Mouse (Mus musculus) bone marrow macrophage, adult 2 months (primary cell): ENCODE measurements around the gene Ss18l1.

ENCODE experiments used
- CTCF ChIP-seq: IDR thresholded peaks from 2 replicates; pipeline ENCODE4 v1.5.1; 2012; ENCODE audit warnings: low read depth, mild to moderate bottlenecking, low read length, moderate library complexity
- POLR2A ChIP-seq: IDR thresholded peaks from 2 replicates; pipeline ENCODE4 v1.6.1; 2012; ENCODE audit warnings: mild to moderate bottlenecking, low read depth, low read length, borderline replicate concordance

GRCm38 (mm10) chr2:180022751-180023150 lies 19.6 kb upstream of the Ss18l1 start:
- no peak for TF ChIP-seq POLR2A
- no peak for TF ChIP-seq CTCF
